Mouse (Mus musculus) hindbrain, embryonic 16.5 days (tissue): ENCODE results near the gene Gpatch2. TPM values are rescaled to one million over a fixed set of nuclear protein-coding genes. Genes with fewer than 3 reads are reported as not detected.

Experiments used
- polyA plus RNA-seq: library from polyadenylated mRNA; unstranded; fragments of >200 nt; fragmentation: Nextera tagmentation; extraction: Ambion mirVana; gene quantifications from 2 replicates; pipeline ENCODE4 v1.2.1, GENCODE M21; 2015

Gene Gpatch2
- polyA plus RNA-seq, 1 experiment from 2014 or later, result 15.8 TPM

Other genes with a start within 250 kb of the Gpatch2 start
- 0.10 and 0.15 TPM in 2 replicates for gene D1Pas1, start 248.1 kb upstream of the Gpatch2 start, polyA plus RNA-seq
- 2.1 and 2.9 TPM in 2 replicates for gene Spata17, start within 50 bp of the Gpatch2 start, polyA plus RNA-seq